Mouse (Mus musculus) megakaryocyte, embryonic 14.5 days (primary cell): ENCODE measurements around the gene Cyth3.

Experiments used
- FLI1 ChIP-seq: IDR thresholded peaks from 2 replicates; pipeline ENCODE4 v1.6.1; 2012; ENCODE audit warnings: low read length, inconsistent platforms, mixed read lengths
- GATA1 ChIP-seq: IDR thresholded peaks from 3 replicates; pipeline ENCODE4 v1.6.1; 2012; ENCODE audit warnings: mixed read lengths, low read length, inconsistent platforms, borderline replicate concordance

GRCm38 (mm10) chr5:143759554-143759953 is 137.3 kb downstream of the Cyth3 start:
- TF ChIP-seq GATA1, result no peak
- TF ChIP-seq FLI1, result no peak
